Mouse (Mus musculus) hindbrain, embryonic 14.5 days (tissue): ENCODE measurements around the gene Sgca. TPM values are rescaled to one million over a fixed set of nuclear protein-coding genes. Genes with fewer than 3 reads are reported as not detected.
A peak's percentile ranks its signal among the peaks of the same experiment; 100 is the strongest.

Experiments
- ATAC-seq: fragments of 200-750 bp; cut with Nextera tagmentation; 2 replicates; pipeline ENCODE4 v1.8.0; 2017; ENCODE audit warnings: moderate number of reproducible peaks, mild to moderate bottlenecking, moderate TSS enrichment, moderate library complexity; ENCODE audit not compliant: low FRiP score
- DNase-seq: peaks from one replicate; pipeline ENCODE4 v3.0.0-alpha.2; 2015; ENCODE audit warnings: low spot score
- H3K27ac ChIP-seq: fragments of 300-500 bp; sonication (generic); 2 replicates; pipeline ENCODE4 v1.5.1; 2014; ENCODE audit warnings: mild to moderate bottlenecking, moderate library complexity
- H3K27me3 ChIP-seq: fragments of 300-500 bp; sonication (generic); 2 replicates; pipeline ENCODE4 v1.6.1; 2014; ENCODE audit warnings: mild to moderate bottlenecking, low read length, mixed read lengths; ENCODE audit not compliant: control insufficient read depth, insufficient read depth
- H3K36me3 ChIP-seq: fragments of 300-500 bp; sonication (generic); replicated peaks from 2 replicates; pipeline ENCODE4 v1.6.1; 2014; ENCODE audit not compliant: control insufficient read depth, insufficient read depth
- H3K4me1 ChIP-seq: fragments of 300-500 bp; sonication (generic); replicated peaks from 2 replicates; pipeline ENCODE4 v1.6.1; 2014; ENCODE audit warnings: antibody characterized with exemption, low read length, mixed read lengths; ENCODE audit not compliant: control insufficient read depth, insufficient read depth
- H3K4me2 ChIP-seq: fragments of 300-500 bp; sonication (generic); replicated peaks from 2 replicates; pipeline ENCODE4 v1.6.1; 2014; ENCODE audit warnings: mild to moderate bottlenecking, moderate library complexity
- H3K4me3 ChIP-seq: fragments of 300-500 bp; sonication (generic); replicated peaks from 2 replicates; pipeline ENCODE4 v1.5.1; 2014; ENCODE audit warnings: mild to moderate bottlenecking, low read length
- H3K9ac ChIP-seq: fragments of 300-500 bp; sonication (generic); 2 replicates; pipeline ENCODE4 v1.6.1; 2014
- H3K9me3 ChIP-seq: fragments of 300-500 bp; sonication (generic); 2 replicates; pipeline ENCODE4 v1.6.1; 2016; ENCODE audit warnings: low read length; ENCODE audit not compliant: control insufficient read depth
- WGBS: fragments of 180-500 bp; shearing (Covaris S2); extraction: QIAGEN DNeasy Blood & Tissue Kit; methylation state at CpG from one replicate; pipeline ENCODE4 v1.1.7; 2014; 5-methylcytosine and 5-hydroxymethylcytosine counted together
- polyA plus RNA-seq: library from polyadenylated mRNA; unstranded; fragments of >200 nt; fragmentation: Nextera tagmentation; extraction: Ambion mirVana; gene quantifications from 2 replicates; pipeline ENCODE4 v1.2.1, GENCODE M21; 2014

Gene Sgca
- polyA plus RNA-seq, 1 experiment from 2014 or later = 0.17 TPM

- H3K4me1 ChIP-seq = peaks cover 45% of the 10 kb centered on the region
- 45% methylated on average over 6 of the region's 6 CpGs for WGBS
- H3K36me3 ChIP-seq = 0 out of 2 replicates have a peak, but pooled peaks cover 2% of the 10 kb centered on the region
- no peaks in the 10 kb centered on the region for H3K27me3 ChIP-seq
- no peaks in the 10 kb centered on the region for H3K9me3 ChIP-seq
- peak overlapping the region; percentile 95 for H3K4me3 ChIP-seq
- H3K4me2 ChIP-seq = peak overlapping the region; percentile 100
- DNase-seq = no peak
- ATAC-seq = no peak
- peak overlapping the region; percentile 99 for H3K9ac ChIP-seq
- peak overlapping the region; percentile 97 for H3K27ac ChIP-seq
Measured at GRCm38 (mm10) chr11:94990102-94990748, 14.1 kb upstream of the Sgca start.

- no peaks in the 10 kb centered on the region for H3K36me3 ChIP-seq
- H3K4me3 ChIP-seq = peak overlapping the region; percentile 95
- H3K4me2 ChIP-seq = peak overlapping the region; percentile 100
- H3K9me3 ChIP-seq = no peaks in the 10 kb centered on the region
- WGBS = 0% methylated on average over 12 of the region's 12 CpGs
- no peaks in the 10 kb centered on the region for H3K27me3 ChIP-seq
- H3K9ac ChIP-seq = peak overlapping the region; percentile 99
- H3K27ac ChIP-seq = peak overlapping the region; percentile 97
- ATAC-seq (peak; percentile 78), DNase-seq (peak; percentile 91)
- H3K4me1 ChIP-seq = peaks cover 38% of the 10 kb centered on the region
Measured at GRCm38 (mm10) chr11:94989562-94990017, 13.5 kb upstream of the Sgca start.

- DNase-seq (no peak), ATAC-seq (no peak)
- Histone ChIP-seq H3K4me1 (peaks cover 32% of the 10 kb centered on the region), H3K4me2 (peak overlapping the region; percentile 100), H3K4me3 (peak overlapping the region; percentile 95), H3K9me3 (no peaks in the 10 kb centered on the region), H3K9ac (peak overlapping the region; percentile 99), H3K36me3 (no peaks in the 10 kb centered on the region), H3K27me3 (no peaks in the 10 kb centered on the region), H3K27ac (peak overlapping the region; percentile 97)
- 20% methylated on average over 10 of the region's 10 CpGs for WGBS
Measured at GRCm38 (mm10) chr11:94988780-94989561, 12.8 kb upstream of the Sgca start.

- Histone ChIP-seq H3K4me2 (no peak overlapping the region), H3K4me3 (no peak overlapping the region), H3K27ac (no peak overlapping the region), H3K27me3 (no peaks in the 10 kb centered on the region), H3K9me3 (no peaks in the 10 kb centered on the region), H3K4me1 (peaks cover 21% of the 10 kb centered on the region), H3K36me3 (no peaks in the 10 kb centered on the region), H3K9ac (no peak overlapping the region)
- ATAC-seq = no peak
- WGBS = 83% methylated on average over 8 of the region's 8 CpGs
- DNase-seq = no peak
Measured at GRCm38 (mm10) chr11:94987851-94988250, 11.7 kb upstream of the Sgca start.

- Histone ChIP-seq H3K36me3 (no peaks in the 10 kb centered on the region), H3K4me2 (no peak overlapping the region), H3K4me1 (peaks cover 19% of the 10 kb centered on the region), H3K4me3 (no peak overlapping the region), H3K27ac (no peak overlapping the region), H3K27me3 (no peaks in the 10 kb centered on the region), H3K9me3 (no peaks in the 10 kb centered on the region), H3K9ac (no peak overlapping the region)
- no peak for DNase-seq
- 51% methylated on average over 6 of the region's 6 CpGs for WGBS
- no peak for ATAC-seq
Measured at GRCm38 (mm10) chr11:94987341-94987740, 11.2 kb upstream of the Sgca start.

- WGBS = 57% methylated on average over 2 of the region's 2 CpGs
- Histone ChIP-seq H3K4me2 (no peak overlapping the region), H3K4me3 (no peak overlapping the region), H3K27me3 (no peaks in the 10 kb centered on the region), H3K4me1 (peaks cover 19% of the 10 kb centered on the region), H3K27ac (no peak overlapping the region), H3K36me3 (no peaks in the 10 kb centered on the region), H3K9me3 (no peaks in the 10 kb centered on the region), H3K9ac (no peak overlapping the region)
- ATAC-seq (no peak), DNase-seq (no peak)
Measured at GRCm38 (mm10) chr11:94986435-94986834, 10.3 kb upstream of the Sgca start.

- Histone ChIP-seq H3K27me3 (no peaks in the 10 kb centered on the region), H3K9me3 (no peaks in the 10 kb centered on the region), H3K4me2 (no peak overlapping the region), H3K4me3 (no peak overlapping the region), H3K27ac (no peak overlapping the region), H3K36me3 (no peaks in the 10 kb centered on the region), H3K4me1 (peaks cover 19% of the 10 kb centered on the region), H3K9ac (no peak overlapping the region)
- no peak for DNase-seq
- 75% methylated on average over 5 of the region's 5 CpGs for WGBS
- ATAC-seq = no peak
Measured at GRCm38 (mm10) chr11:94985822-94986221, 9.7 kb upstream of the Sgca start.

GRCm38 (mm10) chr11:94985140-94985539 lies 9.0 kb upstream of the Sgca start:
- Histone ChIP-seq H3K27ac (no peak overlapping the region), H3K27me3 (no peaks in the 10 kb centered on the region), H3K9me3 (no peaks in the 10 kb centered on the region), H3K36me3 (no peaks in the 10 kb centered on the region), H3K4me2 (no peak overlapping the region), H3K9ac (no peak overlapping the region), H3K4me3 (no peak overlapping the region), H3K4me1 (peaks cover 13% of the 10 kb centered on the region)
- ATAC-seq = no peak
- DNase-seq = no peak
- WGBS = 51% methylated on average over 1 of the region's 1 CpGs

GRCm38 (mm10) chr11:94979462-94980179 lies 3.5 kb upstream of the Sgca start:
- Histone ChIP-seq H3K4me2 (peak overlapping the region; percentile 48), H3K4me3 (peak overlapping the region; percentile 15), H3K9me3 (no peaks in the 10 kb centered on the region), H3K27ac (peak overlapping the region; percentile 39), H3K36me3 (no peaks in the 10 kb centered on the region), H3K27me3 (no peaks in the 10 kb centered on the region), H3K4me1 (peaks cover 11% of the 10 kb centered on the region; the same call in 1 of the 2 replicates), H3K9ac (peak overlapping the region; percentile 26; the same call in 1 of the 2 replicates)
- peak; percentile 36; the same call in 1 of the 2 replicates for ATAC-seq
- WGBS = 81% methylated on average over 11 of the region's 11 CpGs
- DNase-seq = peak; percentile 48
